Mouse (Mus musculus) neutrophil, adult 65 days (primary cell): ENCODE results near the gene Slc26a8. TPM values are rescaled to one million over a fixed set of nuclear protein-coding genes. Genes with fewer than 3 reads are reported as not detected.

Source experiments
- total RNA-seq: library from RNA; stranded (reverse); gene quantifications from 2 replicates; pipeline ENCODE4 v1.2.4, GENCODE M21; 2023

Slc26a8 gene
- 1.9 and 5.3 TPM in 2 replicates for total RNA-seq

DNA sequence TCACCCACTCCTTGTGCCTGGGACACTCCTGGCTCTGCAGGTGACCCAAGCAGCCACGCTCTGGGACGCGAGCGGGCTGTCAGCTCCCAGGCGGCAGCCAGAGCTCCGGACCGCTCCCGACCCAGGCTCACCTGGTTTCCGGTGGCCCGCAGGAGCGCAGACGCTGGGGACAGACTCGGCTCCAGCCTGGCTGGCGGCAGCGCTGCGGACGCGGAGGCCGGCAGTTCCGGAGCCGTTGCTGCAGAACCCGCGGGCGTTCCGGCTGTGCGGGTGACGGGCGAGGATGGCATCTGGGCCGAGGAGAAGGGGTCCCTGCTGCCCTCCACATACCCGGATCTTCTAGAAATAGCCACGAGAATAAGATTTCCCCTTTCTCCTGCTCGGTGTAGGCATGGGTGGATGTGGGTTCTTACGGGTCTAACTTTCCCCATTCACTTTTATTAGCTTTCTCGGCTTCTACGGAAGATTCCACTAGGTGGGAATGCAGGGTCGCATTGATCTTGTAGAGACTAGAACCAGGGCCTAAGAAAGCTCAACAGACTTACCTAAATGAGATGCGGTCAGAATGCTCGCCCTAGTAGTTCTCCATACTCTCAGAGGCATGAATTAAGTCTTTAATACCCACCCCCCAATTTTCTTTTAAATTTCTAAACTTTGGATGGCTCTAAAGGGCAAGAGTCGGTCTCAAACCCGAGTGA, at the start of gene Slc26a8:
Gene Slc26a8 (minus strand): TSS at position 648 of the 698 bp plus-strand sequence.

DNA sequence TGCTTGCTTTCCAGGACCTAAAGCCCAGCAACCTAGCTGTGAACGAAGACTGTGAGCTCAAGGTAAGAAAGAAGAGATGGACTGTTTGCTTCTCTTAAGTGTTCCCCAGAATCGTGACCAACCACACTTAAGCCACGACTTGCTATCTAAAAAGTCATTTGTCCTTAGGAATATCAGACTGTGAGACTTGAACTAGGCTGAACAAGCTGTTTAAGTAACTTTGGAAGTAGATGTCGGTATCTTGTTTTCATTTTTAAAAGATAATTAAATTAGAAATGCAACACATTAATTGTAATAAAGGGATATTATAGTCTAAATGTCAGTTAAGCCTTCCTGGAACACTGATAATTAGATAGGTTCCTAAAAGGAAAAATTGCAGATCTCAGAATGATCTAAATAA, 35.8 kb upstream of the Slc26a8 start, which contains the start of gene AC170998.1:
Gene AC170998.1 (plus strand): TSS at position 301 of the 400 bp plus-strand sequence.

GRCm38 (mm10) chr17:28690776-28691686, 998 bp upstream of the Slc26a8 start, which contains the start of gene Mapk14:
Gene Mapk14, plus strand, starts transcription at chr17:28691329.

DNA sequence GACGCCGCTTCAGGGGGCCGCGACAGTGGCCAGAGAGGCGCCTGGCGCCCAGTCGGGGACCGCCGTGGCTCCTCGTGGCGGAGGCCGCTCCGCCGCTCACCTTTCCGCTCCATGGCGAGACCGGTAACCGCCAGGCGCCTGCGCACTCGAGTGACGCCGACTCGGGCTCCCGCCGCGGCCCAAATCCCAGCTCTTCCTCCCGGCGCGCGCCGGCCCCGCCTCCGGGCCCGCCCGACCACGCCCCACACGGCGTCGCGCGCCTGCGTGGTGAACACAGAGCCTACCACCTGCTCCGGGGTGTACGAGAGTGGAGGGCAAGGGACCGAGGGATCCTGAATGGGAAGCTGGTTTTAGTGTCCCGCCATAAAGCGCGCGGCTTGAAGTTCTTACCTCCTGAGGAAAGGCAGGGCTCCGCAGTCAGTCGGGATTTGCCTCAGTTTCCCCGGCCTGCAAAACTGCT, 67.7 kb downstream of the Slc26a8 start, which contains the start of gene Srpk1:
Gene Srpk1 (minus strand): TSS at position 410 of the 460 bp plus-strand sequence.

Other genes starting within 250 kb of the Slc26a8 start
- 34.3 and 41.9 TPM in 2 replicates for gene Fkbp5, start 172.7 kb downstream of the Slc26a8 start, total RNA-seq
- gene Armc12, start 159.4 kb downstream of the Slc26a8 start, total RNA-seq = 2.4 and 2.6 TPM in 2 replicates
- gene Clpsl2, start 140.8 kb downstream of the Slc26a8 start, total RNA-seq = not detected in 2 replicates
- not detected in 2 replicates for gene Clps, start 129.5 kb downstream of the Slc26a8 start, total RNA-seq
- not detected in 2 replicates for gene Lhfpl5, start 114.6 kb downstream of the Slc26a8 start, total RNA-seq
- 45.7 and 51.2 TPM in 2 replicates for gene Srpk1, start 67.5 kb downstream of the Slc26a8 start, total RNA-seq
- gene Mapk14, start 1.1 kb upstream of the Slc26a8 start, total RNA-seq = 209 and 318 TPM in 2 replicates
- gene AC170998.1, start 35.9 kb upstream of the Slc26a8 start, total RNA-seq = 9.2 and 11.5 TPM in 2 replicates
- gene Mapk13, start 79.1 kb upstream of the Slc26a8 start, total RNA-seq = 190 and 258 TPM in 2 replicates
- gene Brpf3, start 110.9 kb upstream of the Slc26a8 start, total RNA-seq = 45.1 and 53.0 TPM in 2 replicates
- 7.0 and 7.3 TPM in 2 replicates for gene Pnpla1, start 168.2 kb upstream of the Slc26a8 start, total RNA-seq
- gene 4930539E08Rik, start 225.1 kb upstream of the Slc26a8 start, total RNA-seq = 0.13 TPM in 1 of 2 replicates, not detected in the other